Mouse (Mus musculus) spleen, adult 2 months (tissue): ENCODE measurements around the gene Nfib. TPM values are rescaled to one million over a fixed set of nuclear protein-coding genes. Genes with fewer than 3 reads are reported as not detected.

Experiments used
- DNase-seq, 2 experiments: peaks; one replicate each; pipeline versions ENCODE4 v3.0.0 to v3.0.0-alpha.2; 2012 to 2021; ENCODE audit warnings: low spot score in 2 of 2, low read depth in 1 of 2
- H3K27ac ChIP-seq: fragments of 200-500 bp; 2 replicates; pipeline ENCODE4 v1.5.1; 2012; ENCODE audit warnings: low read length, inconsistent platforms; ENCODE audit not compliant: insufficient read depth
- H3K27me3 ChIP-seq: fragments of 200-500 bp; 2 replicates; pipeline ENCODE4 v1.6.1; 2012; ENCODE audit warnings: mild to moderate bottlenecking, moderate library complexity, low read length, inconsistent platforms; ENCODE audit not compliant: control insufficient read depth, insufficient read depth
- H3K36me3 ChIP-seq: fragments of 200-500 bp; 2 replicates; pipeline ENCODE4 v1.6.1; 2012; ENCODE audit warnings: mild to moderate bottlenecking, low read length, inconsistent platforms; ENCODE audit not compliant: control insufficient read depth, insufficient read depth
- H3K4me1 ChIP-seq: fragments of 200-500 bp; 2 replicates; pipeline ENCODE4 v1.6.1; 2011; ENCODE audit warnings: inconsistent platforms; ENCODE audit not compliant: control insufficient read depth, insufficient read depth, insufficient read length
- H3K4me3 ChIP-seq: fragments of 200-500 bp; 2 replicates; pipeline ENCODE4 v1.5.1; 2011; ENCODE audit warnings: mild to moderate bottlenecking, inconsistent platforms; ENCODE audit not compliant: insufficient read depth, insufficient read length; ENCODE audit errors: extremely low read depth
- CTCF ChIP-seq: fragments of 200-500 bp; IDR thresholded peaks from 2 replicates; pipeline ENCODE4 v1.5.1; 2011; ENCODE audit warnings: mild to moderate bottlenecking, inconsistent platforms; ENCODE audit not compliant: insufficient read depth, insufficient read length, insufficient replicate concordance; ENCODE audit errors: extremely low read depth
- POLR2A ChIP-seq: fragments of 200-500 bp; IDR thresholded peaks from 2 replicates; pipeline ENCODE4 v1.6.1; 2011; ENCODE audit warnings: low read depth, low read length, inconsistent platforms
- WGBS: fragments of 180-500 bp; shearing (Covaris S2); methylation state at CpG from one replicate; pipeline ENCODE4 v1.1.7; 2018; 5-methylcytosine and 5-hydroxymethylcytosine counted together
- polyA plus RNA-seq: library from polyadenylated mRNA; depleted of rRNA; stranded (reverse); fragments of >200 nt; gene quantifications from 2 replicates; pipeline ENCODE4 v1.2.3, GENCODE M21; 2012

The Nfib gene
- polyA plus RNA-seq, 1 experiment = 2.3 TPM

GRCm38 (mm10) chr4:82494424-82494823, 211.1 kb downstream of the Nfib start:
- Histone ChIP-seq H3K36me3 (no peaks in the 10 kb centered on the region), H3K4me1 (no peaks in the 10 kb centered on the region), H3K27ac (no peak overlapping the region), H3K27me3 (no peaks in the 10 kb centered on the region; the same call in 1 of the 2 replicates), H3K4me3 (no peak overlapping the region)
- no peak for DNase-seq
- no peak for TF ChIP-seq POLR2A
- TF ChIP-seq CTCF = no peak
- whole genome bisulfite sequencing = 73% methylated on average over 3 of the region's 3 CpGs

- H3K36me3 ChIP-seq = no peaks in the 10 kb centered on the region
- H3K4me3 ChIP-seq = no peak overlapping the region
- no peak overlapping the region for H3K27ac ChIP-seq
- H3K4me1 ChIP-seq = no peaks in the 10 kb centered on the region
- TF ChIP-seq POLR2A (no peak), CTCF (no peak)
- no peak for DNase-seq
- WGBS = 84% methylated on average over 1 of the region's 1 CpGs
- no peaks in the 10 kb centered on the region; the same call in 1 of the 2 replicates for H3K27me3 ChIP-seq
Measured at GRCm38 (mm10) chr4:82493865-82494264, 211.7 kb downstream of the Nfib start.

GRCm38 (mm10) chr4:82493363-82493762, 212.2 kb downstream of the Nfib start:
- Histone ChIP-seq H3K4me1 (no peaks in the 10 kb centered on the region), H3K36me3 (no peaks in the 10 kb centered on the region), H3K27me3 (no peaks in the 10 kb centered on the region; the same call in 1 of the 2 replicates), H3K4me3 (no peak overlapping the region), H3K27ac (no peak overlapping the region)
- 87% methylated on average over 7 of the region's 7 CpGs for WGBS
- TF ChIP-seq POLR2A = no peak
- TF ChIP-seq CTCF = no peak
- no peak for DNase-seq

- Histone ChIP-seq H3K36me3 (no peaks in the 10 kb centered on the region), H3K27ac (no peak overlapping the region), H3K4me1 (no peaks in the 10 kb centered on the region), H3K4me3 (no peak overlapping the region), H3K27me3 (no peaks in the 10 kb centered on the region; the same call in 1 of the 2 replicates)
- TF ChIP-seq POLR2A = no peak
- no peak for TF ChIP-seq CTCF
- WGBS = 69% methylated on average over 2 of the region's 2 CpGs
- no peak for DNase-seq
Measured at GRCm38 (mm10) chr4:82492737-82493136, 212.8 kb downstream of the Nfib start.

GRCm38 (mm10) chr4:82489939-82490338, 215.6 kb downstream of the Nfib start:
- no peak overlapping the region for H3K4me3 ChIP-seq
- 79% methylated on average over 2 of the region's 2 CpGs for WGBS
- H3K27me3 ChIP-seq = no peaks in the 10 kb centered on the region; the same call in 1 of the 2 replicates
- DNase-seq = no peak
- no peaks in the 10 kb centered on the region for H3K36me3 ChIP-seq
- TF ChIP-seq POLR2A = no peak
- TF ChIP-seq CTCF = no peak
- no peaks in the 10 kb centered on the region for H3K4me1 ChIP-seq
- no peak overlapping the region for H3K27ac ChIP-seq

GRCm38 (mm10) chr4:82485910-82486309, 219.6 kb downstream of the Nfib start:
- WGBS = 88% methylated on average over 2 of the region's 2 CpGs

GRCm38 (mm10) chr4:82483871-82484270, 221.7 kb downstream of the Nfib start:
- H3K4me1 ChIP-seq = no peaks in the 10 kb centered on the region

More at GRCm38 (mm10) chr4:82485910-82486309, 219.6 kb downstream of the Nfib start:
- Histone ChIP-seq H3K36me3 (no peaks in the 10 kb centered on the region), H3K27ac (no peak overlapping the region), H3K4me3 (no peak overlapping the region), H3K4me1 (no peaks in the 10 kb centered on the region), H3K27me3 (no peaks in the 10 kb centered on the region; the same call in 1 of the 2 replicates)
- TF ChIP-seq POLR2A (no peak), CTCF (no peak)
- DNase-seq = no peak

More at GRCm38 (mm10) chr4:82483871-82484270, 221.7 kb downstream of the Nfib start:
- no peaks in the 10 kb centered on the region for H3K27me3 ChIP-seq
- H3K4me3 ChIP-seq = no peak overlapping the region
- TF ChIP-seq POLR2A = no peak
- no peak for TF ChIP-seq CTCF
- no peak overlapping the region for H3K27ac ChIP-seq
- DNase-seq = no peak
- 74% methylated on average over 1 of the region's 1 CpGs for WGBS
- H3K36me3 ChIP-seq = no peaks in the 10 kb centered on the region
